Mouse (Mus musculus) CD4-positive, CD25-positive, alpha-beta regulatory T cell (primary cell): ENCODE results near the gene Rad51b. TPM values are rescaled to one million over a fixed set of nuclear protein-coding genes. Genes with fewer than 3 reads are reported as not detected.

Source experiments
- polyA plus RNA-seq: library from polyadenylated mRNA; unstranded; fragments of 100-300 nt; shearing (Covaris generic); gene quantifications from one replicate; pipeline ENCODE4 v1.2.1, GENCODE M21; 2017

Gene Rad51b
- polyA plus RNA-seq = 4.0 TPM

GRCm38 (mm10) chr12:79297121-79297576, at the start of gene Rad51b:
TSS of gene Rad51b (plus strand) at chr12:79297282.

DNA sequence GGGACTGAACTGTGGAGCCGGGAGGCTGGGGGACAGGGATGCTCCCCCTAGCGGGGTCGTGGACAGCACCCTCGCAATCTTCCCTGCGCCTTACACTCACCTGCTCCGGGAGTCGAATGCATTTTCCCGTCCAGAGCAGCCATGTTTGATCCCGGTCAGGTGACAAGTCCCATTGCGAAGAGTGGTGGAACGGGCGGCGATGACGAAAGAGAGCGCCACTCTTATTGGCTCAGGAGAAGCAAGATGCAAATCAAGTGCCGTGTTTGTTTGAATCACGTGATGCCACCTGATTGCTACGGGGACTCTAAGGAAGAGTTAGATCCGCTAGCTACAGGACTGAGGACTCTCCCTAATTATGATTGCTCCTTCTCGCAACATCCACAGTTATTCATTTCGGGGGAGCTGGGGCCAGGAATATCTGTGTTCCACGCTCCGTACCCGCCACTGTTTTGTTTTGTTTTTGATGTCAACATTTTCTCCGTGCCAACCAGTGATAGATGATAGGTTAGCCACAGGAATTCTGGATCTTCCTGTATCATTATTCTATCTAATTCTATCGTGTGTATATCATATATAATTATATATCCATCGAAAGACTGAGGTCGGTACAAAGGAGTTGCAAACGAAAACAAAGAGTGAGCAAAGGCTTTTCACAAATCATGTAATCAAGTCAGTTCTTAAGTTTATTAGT, 811 bp upstream of the Rad51b start, which contains the start of gene Zfyve26:
TSS of gene Zfyve26 (minus strand) at position 179 of the 691 bp plus-strand sequence.

Other genes starting within 250 kb of the Rad51b start
- gene Pigh, start 207.6 kb upstream of the Rad51b start, polyA plus RNA-seq = 20.8 TPM
- 0.14 TPM for gene Arg2, start 166.5 kb upstream of the Rad51b start, polyA plus RNA-seq
- gene Vti1b, start 124.6 kb upstream of the Rad51b start, polyA plus RNA-seq = 123 TPM
- 20.5 TPM for gene Rdh11, start 105.0 kb upstream of the Rad51b start, polyA plus RNA-seq
- 12.1 TPM for gene Rdh12, start 88.4 kb upstream of the Rad51b start, polyA plus RNA-seq
- gene Zfyve26, start 978 bp upstream of the Rad51b start, polyA plus RNA-seq = 26.9 TPM